Mouse (Mus musculus): Measurements from ENCODE around the gene Tmem167b. TPM values are rescaled to one million over a fixed set of nuclear protein-coding genes. Genes with fewer than 3 reads are reported as not detected.
"Not testable (repeated sequence)": the region's sequence is repeated elsewhere in the genome, so short reads cannot be mapped to it uniquely, and the experiment has no call there.

Gene Tmem167b
- polyA plus RNA-seq, 1 experiment from 2014 or later: 41.6 TPM

DNA sequence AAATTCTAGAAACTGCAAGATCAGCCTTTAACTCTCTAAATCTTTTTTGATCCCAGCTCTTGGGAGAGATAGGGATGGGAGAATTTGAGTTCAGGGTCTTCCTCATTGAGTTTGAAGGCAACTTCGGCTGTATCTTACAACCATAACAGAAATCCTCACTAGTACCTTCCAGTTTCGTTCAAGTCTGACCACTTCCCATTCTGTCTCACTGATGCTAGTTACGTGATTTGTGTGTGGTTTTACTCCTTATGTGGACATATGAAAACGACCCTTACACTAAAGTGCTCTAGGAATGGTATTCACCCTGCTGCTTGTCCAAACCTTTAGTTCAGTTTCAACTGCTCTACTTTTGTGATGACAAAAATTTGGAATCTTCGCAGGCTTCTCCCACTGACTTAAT is 11.8 kb upstream of the Tmem167b start:
- H3K4me1 ChIP-seq (ENCODE audit: insufficient read depth): 0 out of 2 replicates have a peak, but pooled peaks cover 3% of the 10 kb centered on the region
- DNase-seq (no peak), ATAC-seq (ENCODE audit: insufficient read depth) (no peak)
- H3K9ac ChIP-seq: no peak overlapping the region
- no peaks in the 10 kb centered on the region for H3K9me3 ChIP-seq (ENCODE audit: low read depth, low read length)
- H3K27ac ChIP-seq (ENCODE audit: low read depth): no peak overlapping the region
- 0 out of 2 replicates have a peak, but pooled peaks cover 2% of the 10 kb centered on the region for H3K36me3 ChIP-seq (ENCODE audit: insufficient read depth)
- WGBS: 84% methylated on average over 5 of the region's 5 CpGs
- no peaks in the 10 kb centered on the region for H3K27me3 ChIP-seq (ENCODE audit: insufficient read depth, low read length)
- no peak overlapping the region for H3K4me3 ChIP-seq (ENCODE audit: low read depth, low read length)
- no peak overlapping the region for H3K4me2 ChIP-seq
- no peak for TF ChIP-seq CTCF (IDR thresholded peaks at IDR 0.05; ENCODE audit: low read depth)

DNA sequence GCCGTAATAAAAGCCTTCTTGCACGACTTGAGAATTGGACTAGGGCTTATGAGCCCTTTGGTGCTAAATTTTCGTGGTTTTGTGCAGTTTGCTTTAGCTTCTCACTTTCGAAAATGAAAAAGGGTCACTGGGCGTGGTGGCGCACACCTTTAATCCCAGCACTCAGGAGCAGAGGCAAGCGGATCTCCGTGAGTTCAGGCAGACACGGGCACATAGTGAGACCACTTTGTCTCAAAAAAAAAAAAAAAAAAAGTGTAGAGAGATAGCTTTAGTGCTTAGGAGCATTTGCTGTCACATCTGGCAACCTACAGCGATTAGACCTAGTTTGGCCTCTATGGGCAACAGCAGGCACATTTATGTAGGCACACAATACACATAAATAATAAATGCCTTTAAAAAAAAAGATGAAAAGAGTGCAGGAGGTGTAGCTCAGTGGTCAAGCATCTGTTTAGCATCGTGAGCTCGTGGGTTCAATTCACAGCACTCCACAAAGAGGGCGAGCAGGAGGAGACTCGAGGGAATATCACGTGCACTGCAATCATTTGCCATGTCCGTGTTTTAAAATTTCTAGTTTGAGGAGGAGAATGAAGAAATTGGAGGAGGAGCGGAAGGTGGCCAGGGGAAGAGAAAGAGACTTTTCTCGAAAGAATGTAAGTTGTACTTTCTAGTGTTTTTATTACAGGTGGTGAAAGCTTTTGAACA is 10.2 kb upstream of the Tmem167b start:
- H3K4me2 ChIP-seq: peak overlapping the region; percentile 60
- 0 out of 2 replicates have a peak, but pooled peaks cover 3% of the 10 kb centered on the region for H3K4me1 ChIP-seq (ENCODE audit: insufficient read depth)
- H3K27me3 ChIP-seq (ENCODE audit: insufficient read depth, low read length): no peaks in the 10 kb centered on the region
- no peak overlapping the region for H3K27ac ChIP-seq (ENCODE audit: low read depth)
- H3K4me3 ChIP-seq (ENCODE audit: low read depth, low read length): peak overlapping the region; percentile 58
- peak overlapping the region; percentile 63 for H3K9ac ChIP-seq
- DNase-seq: peak; percentile 31
- 43% methylated on average over 18 of the region's 18 CpGs for WGBS
- H3K9me3 ChIP-seq (ENCODE audit: low read depth, low read length): no peaks in the 10 kb centered on the region
- no peaks in the 10 kb centered on the region for H3K36me3 ChIP-seq (ENCODE audit: insufficient read depth)
- no peak for ATAC-seq (ENCODE audit: insufficient read depth)
- no peak for TF ChIP-seq CTCF (IDR thresholded peaks at IDR 0.05; ENCODE audit: low read depth)

DNA sequence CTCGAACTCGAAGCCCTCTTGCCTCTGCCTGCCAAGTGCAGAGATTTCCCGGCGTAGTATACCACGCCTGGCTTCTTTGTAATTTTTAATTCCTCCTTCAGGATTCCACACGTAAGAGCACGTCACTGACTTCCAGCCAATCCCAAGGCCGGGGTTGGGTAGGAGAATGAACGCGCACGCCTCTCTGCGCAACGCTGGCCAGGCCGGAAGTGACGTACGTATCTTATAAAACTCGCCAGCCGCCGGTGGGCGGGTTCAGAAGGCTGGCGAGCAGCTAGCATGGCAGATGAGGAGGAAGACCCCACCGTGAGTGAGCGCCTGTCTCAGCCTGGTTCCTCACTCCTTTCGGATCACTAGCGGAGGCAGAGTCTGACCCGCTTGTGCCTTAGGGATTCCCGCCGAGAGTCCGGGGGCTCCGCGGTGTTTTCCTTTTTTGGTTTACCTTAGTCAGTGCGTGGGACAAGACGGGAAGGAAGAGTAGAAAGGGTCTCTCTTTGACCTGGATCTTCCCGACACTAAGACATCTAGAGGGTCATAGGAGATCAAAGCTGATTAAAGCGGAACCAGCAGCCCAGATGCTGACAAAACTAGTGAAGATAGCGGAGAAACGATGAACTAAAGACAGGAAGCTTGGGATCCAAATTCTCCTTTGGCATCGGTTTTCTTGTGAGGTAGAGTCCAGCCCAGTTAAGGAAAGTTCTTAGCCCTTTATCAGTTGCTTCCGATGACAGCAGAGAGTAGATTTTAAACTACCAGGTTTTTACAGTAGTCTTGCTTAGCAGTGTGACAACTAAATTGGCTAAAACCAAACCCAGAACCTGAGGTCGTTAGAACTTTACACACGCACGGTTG is 9.4 kb upstream of the Tmem167b start, which contains the start of gene Taf13:
Gene Taf13, plus strand, starts transcription at position 256 of the 852 bp plus-strand sequence.
- WGBS: 2% methylated on average over 42 of the region's 42 CpGs
- 0 out of 2 replicates have a peak, but pooled peaks have one; percentile 3 for TF ChIP-seq CTCF (IDR thresholded peaks at IDR 0.05; ENCODE audit: low read depth)
- H3K4me3 ChIP-seq (ENCODE audit: low read depth, low read length): peak within 1 kb of the TSS; percentile 58
- peak; percentile 100 for DNase-seq
- no peaks in the 10 kb centered on the region for H3K27me3 ChIP-seq (ENCODE audit: insufficient read depth, low read length)
- no peaks in the 10 kb centered on the region for H3K9me3 ChIP-seq (ENCODE audit: low read depth, low read length)
- peak; percentile 99 for ATAC-seq (ENCODE audit: insufficient read depth)
- peak within 1 kb of the TSS; percentile 60 for H3K4me2 ChIP-seq
- no peaks in the 10 kb centered on the region for H3K36me3 ChIP-seq (ENCODE audit: insufficient read depth)
- H3K9ac ChIP-seq: peak within 1 kb of the TSS; percentile 63
- 0 out of 2 replicates have a peak, but pooled peaks cover 3% of the 10 kb centered on the region for H3K4me1 ChIP-seq (ENCODE audit: insufficient read depth)
- H3K27ac ChIP-seq (ENCODE audit: low read depth): peak within 1 kb of the TSS; percentile 64; the same call in 1 of the 2 replicates

DNA sequence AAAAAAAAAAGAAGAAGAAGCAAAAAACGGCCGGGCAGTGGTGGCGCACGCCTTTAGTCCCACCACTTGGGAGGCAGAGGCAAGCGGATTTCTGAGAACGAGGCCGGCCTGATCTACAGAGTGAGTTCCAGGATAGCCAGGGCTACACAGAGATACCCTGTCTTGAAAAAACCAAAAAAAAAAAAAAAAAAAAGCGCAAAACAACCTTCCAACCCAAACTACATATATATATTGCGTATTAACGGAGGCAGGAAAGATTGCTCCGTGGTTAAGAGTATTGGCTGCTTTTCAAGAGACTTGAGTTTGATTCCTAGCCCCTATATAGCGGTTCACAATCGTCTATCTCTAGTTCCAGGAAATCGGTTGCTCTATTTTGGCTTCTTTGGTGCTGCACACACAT is 8.5 kb upstream of the Tmem167b start:
- H3K4me3 ChIP-seq (ENCODE audit: low read depth, low read length): peak overlapping the region; percentile 58; the same call in 1 of the 2 replicates
- no peak; the same call in 1 of the 2 replicates for ATAC-seq (ENCODE audit: insufficient read depth)
- no peaks in the 10 kb centered on the region for H3K36me3 ChIP-seq (ENCODE audit: insufficient read depth)

DNA sequence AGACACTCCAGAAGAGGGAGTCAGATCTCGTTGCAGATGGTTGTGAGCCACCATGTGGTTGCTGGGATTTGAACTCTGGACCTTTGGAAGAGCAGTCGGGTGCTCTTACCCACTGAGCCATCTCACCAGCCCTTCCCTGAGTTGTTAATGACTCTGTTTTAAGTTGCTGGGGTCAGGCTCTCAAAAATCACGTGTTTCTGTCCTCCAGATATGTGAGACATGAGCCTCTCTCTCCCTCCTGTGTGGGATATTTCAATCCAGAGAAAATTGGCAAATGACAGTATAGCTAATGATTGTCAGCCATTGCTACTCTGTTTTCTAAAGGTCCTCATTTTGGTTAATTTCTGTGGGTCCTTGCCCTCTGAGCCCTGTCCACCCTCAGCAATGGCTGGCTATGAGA is 7.4 kb upstream of the Tmem167b start:
- H3K4me3 ChIP-seq (ENCODE audit: low read depth, low read length); H3K36me3 ChIP-seq (ENCODE audit: insufficient read depth); H3K9ac ChIP-seq; H3K9me3 ChIP-seq (ENCODE audit: low read depth, low read length); H3K27me3 ChIP-seq (ENCODE audit: insufficient read depth, low read length); ATAC-seq (ENCODE audit: insufficient read depth); DNase-seq; H3K4me1 ChIP-seq (ENCODE audit: insufficient read depth); H3K27ac ChIP-seq (ENCODE audit: low read depth); H3K4me2 ChIP-seq: not testable (repeated sequence)
- WGBS: 42% methylated on average over 2 of the region's 3 CpGs

More for the DNA sequence above, 8.5 kb upstream of the Tmem167b start:
- TF ChIP-seq CTCF (IDR thresholded peaks at IDR 0.05; ENCODE audit: low read depth): no peak
- DNase-seq: no peak
- Histone ChIP-seq H3K4me2 (peak overlapping the region; percentile 60), H3K27me3 (ENCODE audit: insufficient read depth, low read length) (no peaks in the 10 kb centered on the region), H3K9me3 (ENCODE audit: low read depth, low read length) (no peaks in the 10 kb centered on the region), H3K27ac (ENCODE audit: low read depth) (no peak overlapping the region), H3K4me1 (ENCODE audit: insufficient read depth) (0 out of 2 replicates have a peak, but pooled peaks cover 3% of the 10 kb centered on the region), H3K9ac (no peak overlapping the region)
- 86% methylated on average over 14 of the region's 14 CpGs for WGBS

DNA sequence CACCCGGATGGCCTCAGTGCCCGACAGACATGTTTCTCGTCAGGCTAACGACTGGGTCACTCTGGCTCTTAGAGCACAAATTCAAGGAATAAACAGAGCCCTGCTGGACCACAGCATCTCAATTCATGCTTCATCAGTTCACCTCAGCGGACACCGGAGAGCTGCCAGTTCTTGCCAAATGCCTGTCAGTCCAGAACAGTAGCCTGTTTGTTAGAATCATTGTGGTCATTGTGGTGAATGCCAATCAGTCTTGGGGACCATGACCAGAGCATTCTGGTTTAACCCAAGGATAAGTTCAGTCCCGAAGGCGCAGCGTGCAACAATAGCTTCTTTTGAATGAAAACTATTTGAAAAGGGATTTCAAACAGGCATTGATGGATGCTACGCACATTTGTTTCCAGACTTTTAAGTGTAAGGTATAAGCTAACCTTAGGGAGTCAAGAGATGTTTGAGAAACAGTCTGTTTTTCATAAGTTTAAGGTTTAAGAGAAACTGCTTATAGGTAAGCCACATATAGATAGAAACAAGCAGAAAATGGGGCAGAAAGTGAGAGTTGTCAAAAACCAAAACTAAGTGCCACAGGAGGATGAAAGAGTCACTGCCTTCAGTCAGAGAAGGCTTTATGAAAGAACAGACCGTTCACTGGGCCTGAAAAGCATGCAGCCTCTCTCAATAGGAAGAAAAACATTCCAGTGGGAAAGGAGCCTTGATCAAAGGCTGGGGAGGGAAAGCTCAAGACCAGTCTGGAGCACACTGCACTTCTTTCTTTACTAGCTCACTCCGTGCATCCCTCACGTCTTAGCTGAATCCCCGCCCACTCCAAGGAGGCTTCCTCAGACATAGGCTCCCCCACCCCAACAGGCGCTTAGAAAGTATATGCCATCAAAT is 6.0 kb upstream of the Tmem167b start:
- H3K9ac ChIP-seq: no peak overlapping the region
- no peak for ATAC-seq (ENCODE audit: insufficient read depth)

More for the DNA sequence above, 6.0 kb upstream of the Tmem167b start:
- H3K36me3 ChIP-seq (ENCODE audit: insufficient read depth): no peaks in the 10 kb centered on the region
- no peaks in the 10 kb centered on the region for H3K4me1 ChIP-seq (ENCODE audit: insufficient read depth)
- no peak overlapping the region for H3K4me2 ChIP-seq
- H3K27ac ChIP-seq (ENCODE audit: low read depth): no peak overlapping the region
- no peaks in the 10 kb centered on the region for H3K9me3 ChIP-seq (ENCODE audit: low read depth, low read length)
- no peak for TF ChIP-seq CTCF (IDR thresholded peaks at IDR 0.05; ENCODE audit: low read depth)
- H3K27me3 ChIP-seq (ENCODE audit: insufficient read depth, low read length): no peaks in the 10 kb centered on the region
- H3K4me3 ChIP-seq (ENCODE audit: low read depth, low read length): no peak overlapping the region
- DNase-seq: no peak
- 54% methylated on average over 15 of the region's 15 CpGs for whole genome bisulfite sequencing
